In genomic region chr2:152553774-152554423, GRCm38 (mm10) we compare ENCODE assay signal across 9 mouse cellular contexts. TPM values are rescaled to one million over a fixed set of nuclear protein-coding genes. Genes with fewer than 3 reads are reported as not detected.
DNase-seq lines count a peak whose midpoint lies in the region; ATAC-seq and TF ChIP-seq lines count a peak whose summit lies in the region.
"Had no signal": no experiment of that assay in that cellular context is flagged by ENCODE, and none has a peak within 500 bp of the region (broad histone marks: within the 10 kb centered on the region; RNA-seq: fewer than 3 reads in every experiment).

No protein-coding gene starts in this region.

- no peak overlapping the region for H3K4me3 ChIP-seq in embryonic facial prominence, embryonic 14.5 days (ENCODE audit: low read depth, low read length)
- no peak overlapping the region for H3K4me3 ChIP-seq in heart, postnatal 0 days (ENCODE audit: low read depth, low read length)
- no peak overlapping the region for H3K4me3 ChIP-seq in lung, adult 2 months (replicated peaks; ENCODE audit: extremely low read depth, low read depth, low read length)
- H3K4me3 ChIP-seq: erythroblast, embryonic 14.5 days had no signal

- no peak overlapping the region for H3K27ac ChIP-seq in embryonic facial prominence, embryonic 14.5 days (replicated peaks; ENCODE audit: low read depth, low read length)
- H3K27ac ChIP-seq in heart, postnatal 0 days (ENCODE audit: low read depth): no peak overlapping the region

- TF ChIP-seq CTCF in heart, postnatal 0 days (IDR thresholded peaks at IDR 0.05; ENCODE audit: low read depth): peak; percentile 72
- TF ChIP-seq CTCF in lung, adult 2 months (IDR thresholded peaks at IDR 0.05; ENCODE audit: insufficient read depth, low read length): peak; percentile 72

- H3K4me1 ChIP-seq in embryonic facial prominence, embryonic 14.5 days (ENCODE audit: control insufficient read depth, insufficient read depth, low read length): no peaks in the 10 kb centered on the region
- H3K4me1 ChIP-seq in heart, postnatal 0 days (ENCODE audit: control insufficient read depth, insufficient read depth): no peaks in the 10 kb centered on the region
- H3K4me1 ChIP-seq in lung, adult 2 months (ENCODE audit: control insufficient read depth, insufficient read depth, low read length): no peaks in the 10 kb centered on the region

- WGBS in embryonic facial prominence, embryonic 14.5 days: 11% methylated on average over 16 of the region's 16 CpGs
- WGBS in heart, postnatal 0 days: 11% methylated on average over 16 of the region's 16 CpGs
- 12% methylated on average over 16 of the region's 16 CpGs for WGBS in lung, adult 2 months

- H3K4me2 ChIP-seq in embryonic facial prominence, embryonic 14.5 days (ENCODE audit: low read depth, low read length): peak overlapping the region; percentile 45
- no peak overlapping the region for H3K4me2 ChIP-seq in heart, postnatal 0 days (ENCODE audit: low read depth, low read length)

- H3K9ac ChIP-seq in embryonic facial prominence, embryonic 14.5 days (ENCODE audit: low read depth, low read length): 0 out of 2 replicates have a peak overlapping the region, but pooled peaks have one; percentile 34
- H3K9ac ChIP-seq in heart, postnatal 0 days (replicated peaks; ENCODE audit: low read depth, low read length): no peak overlapping the region

- H3K36me3 ChIP-seq in embryonic facial prominence, embryonic 14.5 days (ENCODE audit: control insufficient read depth, insufficient read depth, low read length): no peaks in the 10 kb centered on the region
- H3K36me3 ChIP-seq in heart, postnatal 0 days (replicated peaks; ENCODE audit: control insufficient read depth, insufficient read depth, low read length): no peaks in the 10 kb centered on the region

- TF ChIP-seq POLR2A in lung, adult 2 months (IDR thresholded peaks at IDR 0.05; ENCODE audit: borderline replicate concordance, extremely low read depth, low read depth, low read length): no peak

- 0 out of 2 replicates have a peak, but pooled peaks have one; percentile 41 for ATAC-seq in embryonic facial prominence, embryonic 14.5 days (ENCODE audit: low read depth)
- no peak for ATAC-seq in heart, postnatal 0 days (ENCODE audit: insufficient read depth, low read depth)

- no peak for TF ChIP-seq EP300 in heart, postnatal 0 days (IDR thresholded peaks at IDR 0.05; ENCODE audit: low read depth)

- DNase-seq in B cell, adult 2 months: peak; percentile 14 to 19
- DNase-seq in adrenal gland, postnatal 25 days: peak; percentile 66
- peak; percentile 75 for DNase-seq in embryonic facial prominence, embryonic 14.5 days (ENCODE audit: low spot score)
- peak; percentile 19 for DNase-seq in heart, postnatal 0 days (ENCODE audit: low spot score)
- DNase-seq in kidney, postnatal 36 days: peak; percentile 72 to 87
- peak; percentile 11 for DNase-seq in lung, adult 2 months
- peak; percentile 52 for DNase-seq in ovary, postnatal 14 days (ENCODE audit: low spot score)
- peak; percentile 35 to 69 for DNase-seq in urinary bladder, postnatal 4 days (ENCODE audit: low spot score in 2 of 2)

- H3K9me3 ChIP-seq in embryonic facial prominence, embryonic 14.5 days (ENCODE audit: control insufficient read depth, low read length): no peaks in the 10 kb centered on the region
- H3K9me3 ChIP-seq in heart, postnatal 0 days (replicated peaks; ENCODE audit: control insufficient read depth, low read length): no peaks in the 10 kb centered on the region

- H3K27me3 ChIP-seq in embryonic facial prominence, embryonic 14.5 days (replicated peaks; ENCODE audit: control insufficient read depth, insufficient read depth, low read length): no peaks in the 10 kb centered on the region
- H3K27me3 ChIP-seq in heart, postnatal 0 days (ENCODE audit: control insufficient read depth, insufficient read depth, low read length): no peaks in the 10 kb centered on the region

RNA-seq across cellular contexts. Expression of gene Defb29, which starts 14.0 kb away (rescaled TPM):
- total RNA-seq in adrenal gland, postnatal 25 days (2021): not detected in 2 replicates
- polyA plus RNA-seq in embryonic facial prominence, embryonic 14.5 days (2014; fragmentation: Nextera tagmentation; extraction: Ambion mirVana): not detected in 2 replicates
- total RNA-seq in heart, postnatal 0 days (2014; rRNA removed; ENCODE audit: low replicate concordance): not detected in 2 replicates
- not detected in 2 replicates for polyA plus RNA-seq in heart, postnatal 0 days (2015; fragmentation: Nextera tagmentation; extraction: Ambion mirVana)
- polyA plus RNA-seq in lung, adult 2 months (2012; rRNA removed): not detected in 2 replicates
- polyA plus RNA-seq: erythroblast, embryonic 14.5 days had no signal

RNA-seq across cellular contexts. Expression of gene Gm17416, which starts 15.2 kb away (rescaled TPM):
- not detected in 2 replicates for total RNA-seq in adrenal gland, postnatal 25 days (2021)
- not detected in 2 replicates for polyA plus RNA-seq in embryonic facial prominence, embryonic 14.5 days (2014; fragmentation: Nextera tagmentation; extraction: Ambion mirVana)
- total RNA-seq in heart, postnatal 0 days (2014; rRNA removed; ENCODE audit: low replicate concordance): not detected in 2 replicates
- polyA plus RNA-seq in heart, postnatal 0 days (2015; fragmentation: Nextera tagmentation; extraction: Ambion mirVana): not detected in 2 replicates
- polyA plus RNA-seq in lung, adult 2 months (2012; rRNA removed): not detected in 2 replicates
- polyA plus RNA-seq: erythroblast, embryonic 14.5 days had no signal

RNA-seq across cellular contexts. Expression of gene Defb21, which starts 18.6 kb away (rescaled TPM):
- not detected in 2 replicates for total RNA-seq in adrenal gland, postnatal 25 days (2021)
- polyA plus RNA-seq in embryonic facial prominence, embryonic 14.5 days (2014; fragmentation: Nextera tagmentation; extraction: Ambion mirVana): not detected in 2 replicates
- total RNA-seq in heart, postnatal 0 days (2014; rRNA removed; ENCODE audit: low replicate concordance): not detected in 2 replicates
- polyA plus RNA-seq in heart, postnatal 0 days (2015; fragmentation: Nextera tagmentation; extraction: Ambion mirVana): not detected in 2 replicates
- polyA plus RNA-seq in lung, adult 2 months (2012; rRNA removed): not detected in 2 replicates
- polyA plus RNA-seq: erythroblast, embryonic 14.5 days had no signal

RNA-seq across cellular contexts. Expression of gene Defb19, which starts 26.2 kb away (rescaled TPM):
- 0.97 TPM in 1 of 2 replicates, not detected in the other for total RNA-seq in adrenal gland, postnatal 25 days (2021)
- not detected in 2 replicates for polyA plus RNA-seq in embryonic facial prominence, embryonic 14.5 days (2014; fragmentation: Nextera tagmentation; extraction: Ambion mirVana)
- not detected in 2 replicates for total RNA-seq in heart, postnatal 0 days (2014; rRNA removed; ENCODE audit: low replicate concordance)
- 2.2 and 2.6 TPM in 2 replicates for polyA plus RNA-seq in heart, postnatal 0 days (2015; fragmentation: Nextera tagmentation; extraction: Ambion mirVana)
- polyA plus RNA-seq in lung, adult 2 months (2012; rRNA removed): not detected in 2 replicates
- polyA plus RNA-seq: erythroblast, embryonic 14.5 days had no signal

RNA-seq across cellular contexts. Expression of gene Defb28, which starts 35.8 kb away (rescaled TPM):
- not detected in 2 replicates for total RNA-seq in adrenal gland, postnatal 25 days (2021)
- polyA plus RNA-seq in embryonic facial prominence, embryonic 14.5 days (2014; fragmentation: Nextera tagmentation; extraction: Ambion mirVana): not detected in 2 replicates
- total RNA-seq in heart, postnatal 0 days (2014; rRNA removed; ENCODE audit: low replicate concordance): not detected in 2 replicates
- not detected in 2 replicates for polyA plus RNA-seq in heart, postnatal 0 days (2015; fragmentation: Nextera tagmentation; extraction: Ambion mirVana)
- not detected in 2 replicates for polyA plus RNA-seq in lung, adult 2 months (2012; rRNA removed)
- polyA plus RNA-seq: erythroblast, embryonic 14.5 days had no signal

Comparison
In these comparisons a context has a peak if more than half of its experiments do, and no peak if none do; other contexts are left out.
1. DNase-seq: peak in every context shown above with its lines; median percentile 80 in kidney, postnatal 36 days; 75 in embryonic facial prominence, embryonic 14.5 days; 66 in adrenal gland, postnatal 25 days; 52 in ovary, postnatal 14 days; 52 in urinary bladder, postnatal 4 days; 19 in heart, postnatal 0 days; 16 in B cell, adult 2 months; 11 in lung, adult 2 months.